Mouse (Mus musculus): Measurements from ENCODE around the gene Ciao2b. TPM values are rescaled to one million over a fixed set of nuclear protein-coding genes. Genes with fewer than 3 reads are reported as not detected.

Ciao2b gene
- polyA plus RNA-seq, 1 experiment from 2014 or later: 186 TPM

DNA sequence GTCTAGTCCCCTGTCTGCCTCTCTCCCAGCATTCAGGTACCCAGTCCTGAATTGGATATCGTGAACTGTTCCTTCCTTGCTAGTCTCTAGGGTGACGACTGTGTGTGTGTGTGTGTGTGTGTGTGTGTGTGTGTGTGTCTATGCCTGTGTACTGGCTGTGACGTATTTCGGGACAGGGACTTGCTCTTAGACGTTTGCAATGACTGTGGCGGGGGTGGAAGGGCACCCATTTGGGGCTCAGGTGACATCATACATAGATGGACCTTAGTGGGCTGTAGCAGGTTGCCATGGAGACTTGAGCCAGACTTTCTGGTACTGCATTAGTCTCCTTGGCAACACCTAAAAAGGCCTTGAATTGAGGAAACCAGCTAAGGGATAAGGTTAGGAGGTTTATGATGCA lies 9.3 kb downstream of the Ciao2b start:
- H3K4me3 ChIP-seq: peak overlapping the region; percentile 85
- no peak for ATAC-seq (ENCODE audit: extremely low read depth, insufficient number of reproducible peaks, low FRiP score, low TSS enrichment)
- H3K36me3 ChIP-seq: peaks cover 52% of the 10 kb centered on the region
- H3K27ac ChIP-seq (replicated peaks): peak overlapping the region; percentile 95
- H3K4me1 ChIP-seq: peaks cover 52% of the 10 kb centered on the region
- peak overlapping the region; percentile 79 for H3K4me2 ChIP-seq
- no peaks in the 10 kb centered on the region; the same call in 1 of the 2 replicates for H3K27me3 ChIP-seq (replicated peaks)
- H3K9ac ChIP-seq: peak overlapping the region; percentile 97
- H3K9me3 ChIP-seq: no peaks in the 10 kb centered on the region
- WGBS: 60% methylated on average over 6 of the region's 6 CpGs

- H3K36me3 ChIP-seq: peaks cover 51% of the 10 kb centered on the region
- H3K27ac ChIP-seq (replicated peaks): peak overlapping the region; percentile 95
- H3K9me3 ChIP-seq: no peaks in the 10 kb centered on the region
- peaks cover 55% of the 10 kb centered on the region for H3K4me1 ChIP-seq
- peak overlapping the region; percentile 79 for H3K4me2 ChIP-seq
- peak overlapping the region; percentile 97 for H3K9ac ChIP-seq
- H3K4me3 ChIP-seq: peak overlapping the region; percentile 85
- no peaks in the 10 kb centered on the region; the same call in 1 of the 2 replicates for H3K27me3 ChIP-seq (replicated peaks)
- WGBS: 17% methylated on average over 5 of the region's 5 CpGs
- no peak for ATAC-seq (ENCODE audit: extremely low read depth, insufficient number of reproducible peaks, low FRiP score, low TSS enrichment)
Observed at GRCm38 (mm10) chr8:104631975-104632374, 9.8 kb downstream of the Ciao2b start.

- WGBS: 1% methylated on average over 27 of the region's 28 CpGs
- ATAC-seq (ENCODE audit: extremely low read depth, insufficient number of reproducible peaks, low FRiP score, low TSS enrichment): peak; percentile 63; the same call in 1 of the 2 replicates
- H3K4me1 ChIP-seq: peaks cover 55% of the 10 kb centered on the region
- H3K4me2 ChIP-seq: peak within 1 kb of the TSS; percentile 79
- no peaks in the 10 kb centered on the region; the same call in 1 of the 2 replicates for H3K27me3 ChIP-seq (replicated peaks)
- peak within 1 kb of the TSS; percentile 85 for H3K4me3 ChIP-seq
- H3K9ac ChIP-seq: peak within 1 kb of the TSS; percentile 97
- H3K36me3 ChIP-seq: peaks cover 44% of the 10 kb centered on the region
- H3K27ac ChIP-seq (replicated peaks): peak within 1 kb of the TSS; percentile 95
- H3K9me3 ChIP-seq: no peaks in the 10 kb centered on the region
Observed at GRCm38 (mm10) chr8:104630981-104631663, 10.6 kb downstream of the Ciao2b start, which contains the start of gene Rrad. Gene Rrad (minus strand): TSS chr8:104631327.

DNA sequence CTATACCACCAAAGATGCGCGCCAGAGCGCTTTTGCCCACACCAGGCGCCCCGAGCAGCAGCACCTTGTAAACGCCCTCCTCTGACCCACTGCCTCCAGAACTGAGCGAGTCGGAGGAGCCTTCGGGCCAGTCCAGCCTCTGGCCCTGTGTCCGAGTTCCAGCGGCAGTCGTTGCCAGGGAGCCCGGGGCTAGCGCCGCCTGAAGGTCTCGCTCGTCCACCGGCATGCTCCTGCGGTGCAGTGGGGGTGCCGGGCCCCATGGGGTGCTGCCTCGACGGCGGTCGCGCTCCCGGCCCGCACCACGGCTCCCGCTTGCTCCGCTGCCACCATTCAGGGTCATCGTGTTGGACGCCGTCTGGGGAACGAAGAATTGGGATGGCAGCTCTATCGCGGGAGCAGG lies 11.2 kb downstream of the Ciao2b start:
- ATAC-seq (ENCODE audit: extremely low read depth, insufficient number of reproducible peaks, low FRiP score, low TSS enrichment): no peak
- Histone ChIP-seq H3K4me1 (peaks cover 58% of the 10 kb centered on the region), H3K27ac (replicated peaks) (peak overlapping the region; percentile 95), H3K9ac (peak overlapping the region; percentile 97), H3K4me3 (peak overlapping the region; percentile 85), H3K36me3 (peaks cover 38% of the 10 kb centered on the region), H3K4me2 (peak overlapping the region; percentile 79), H3K9me3 (no peaks in the 10 kb centered on the region), H3K27me3 (replicated peaks) (no peaks in the 10 kb centered on the region; the same call in 1 of the 2 replicates)
- WGBS: under 1% methylated on average over 36 of the region's 36 CpGs

GRCm38 (mm10) chr8:104630111-104630479 lies 11.7 kb downstream of the Ciao2b start:
- Histone ChIP-seq H3K9me3 (no peaks in the 10 kb centered on the region), H3K36me3 (peaks cover 33% of the 10 kb centered on the region), H3K4me3 (peak overlapping the region; percentile 85), H3K27ac (replicated peaks) (peak overlapping the region; percentile 95), H3K4me1 (peaks cover 61% of the 10 kb centered on the region), H3K9ac (peak overlapping the region; percentile 97), H3K27me3 (replicated peaks) (no peaks in the 10 kb centered on the region; the same call in 1 of the 2 replicates), H3K4me2 (peak overlapping the region; percentile 79)
- WGBS: 10% methylated on average over 8 of the region's 8 CpGs
- no peak for ATAC-seq (ENCODE audit: extremely low read depth, insufficient number of reproducible peaks, low FRiP score, low TSS enrichment)

DNA sequence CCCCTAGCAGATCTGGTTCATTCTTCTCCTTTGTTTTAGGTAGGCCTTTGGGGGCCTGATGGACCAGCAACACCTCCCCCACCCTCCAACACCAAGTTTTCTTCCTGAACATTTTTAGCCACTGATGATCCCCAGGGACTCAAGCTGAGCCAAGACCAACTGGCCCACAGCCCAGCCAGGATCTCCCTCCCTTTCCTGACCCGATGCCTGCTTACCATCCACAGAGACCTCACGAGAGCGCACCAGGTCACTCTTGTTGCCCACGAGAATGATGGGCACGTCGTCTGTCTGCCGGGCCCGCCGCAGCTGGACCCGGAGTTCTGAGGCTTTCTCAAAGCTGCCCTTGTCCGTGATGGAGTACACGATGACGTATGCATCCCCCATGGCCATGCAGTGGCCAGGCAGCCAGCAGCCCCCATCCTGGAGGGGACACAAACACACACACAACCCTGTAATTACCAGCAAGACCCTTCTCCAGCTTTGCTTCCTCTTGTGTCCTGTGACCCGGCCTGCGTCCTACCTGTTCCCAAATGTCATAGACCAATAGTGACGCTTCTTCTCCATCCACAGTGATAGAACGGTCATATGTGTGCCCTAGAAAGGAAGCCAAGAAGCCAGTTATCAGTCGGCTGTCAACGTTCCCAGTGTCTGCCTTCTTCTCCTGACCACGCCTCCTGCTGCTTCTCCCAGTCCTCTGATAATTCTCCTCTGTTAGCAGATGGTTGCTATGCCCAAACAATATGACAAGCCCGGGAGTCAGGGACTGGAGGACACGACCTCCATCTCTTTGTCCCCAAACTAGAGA lies 12.3 kb downstream of the Ciao2b start:
- H3K4me1 ChIP-seq: peaks cover 67% of the 10 kb centered on the region
- WGBS: 22% methylated on average over 22 of the region's 22 CpGs
- peak overlapping the region; percentile 95 for H3K27ac ChIP-seq (replicated peaks)
- H3K9me3 ChIP-seq: no peaks in the 10 kb centered on the region
- peak overlapping the region; percentile 97 for H3K9ac ChIP-seq
- H3K4me2 ChIP-seq: peak overlapping the region; percentile 79
- no peak for ATAC-seq (ENCODE audit: extremely low read depth, insufficient number of reproducible peaks, low FRiP score, low TSS enrichment)
- H3K4me3 ChIP-seq: peak overlapping the region; percentile 85
- H3K36me3 ChIP-seq: peaks cover 27% of the 10 kb centered on the region
- H3K27me3 ChIP-seq (replicated peaks): no peaks in the 10 kb centered on the region; the same call in 1 of the 2 replicates

DNA sequence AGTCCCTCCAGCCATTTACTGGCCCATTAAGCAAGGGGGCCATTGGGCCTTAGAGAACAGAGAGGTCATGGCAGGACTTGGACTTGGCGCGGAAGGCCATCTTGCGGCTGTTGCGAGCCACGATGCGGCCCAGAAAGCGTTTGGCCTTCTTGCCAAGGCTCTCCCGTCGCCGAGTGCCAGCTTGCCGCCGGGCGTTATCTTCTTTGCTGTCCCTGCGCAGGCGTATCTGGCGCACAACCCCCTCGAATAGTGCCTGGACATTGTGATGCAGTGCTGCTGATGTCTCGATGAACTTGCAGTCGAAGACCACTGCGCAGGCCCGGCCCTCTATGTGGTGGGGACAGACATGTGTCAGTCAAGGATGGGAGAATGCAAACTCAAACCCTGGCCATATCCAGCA lies 13.4 kb downstream of the Ciao2b start:
- peak overlapping the region; percentile 95 for H3K27ac ChIP-seq (replicated peaks)
- H3K9me3 ChIP-seq: no peaks in the 10 kb centered on the region
- peak overlapping the region; percentile 97 for H3K9ac ChIP-seq
- 87% methylated on average over 21 of the region's 21 CpGs for WGBS
- peaks cover 71% of the 10 kb centered on the region for H3K4me1 ChIP-seq
- no peak for ATAC-seq (ENCODE audit: extremely low read depth, insufficient number of reproducible peaks, low FRiP score, low TSS enrichment)
- no peaks in the 10 kb centered on the region; the same call in 1 of the 2 replicates for H3K27me3 ChIP-seq (replicated peaks)
- peak overlapping the region; percentile 79 for H3K4me2 ChIP-seq
- H3K36me3 ChIP-seq: peaks cover 25% of the 10 kb centered on the region
- H3K4me3 ChIP-seq: peak overlapping the region; percentile 85

- WGBS: 43% methylated on average over 4 of the region's 4 CpGs
- ATAC-seq (ENCODE audit: extremely low read depth, insufficient number of reproducible peaks, low FRiP score, low TSS enrichment): no peak
- H3K27me3 ChIP-seq (replicated peaks): no peaks in the 10 kb centered on the region; the same call in 1 of the 2 replicates
- peaks cover 59% of the 10 kb centered on the region for H3K4me1 ChIP-seq
- H3K4me3 ChIP-seq: no peak overlapping the region
- 0 out of 2 replicates have a peak overlapping the region, but pooled peaks have one; percentile 79 for H3K4me2 ChIP-seq
- peak overlapping the region; percentile 97; the same call in 1 of the 2 replicates for H3K9ac ChIP-seq
- H3K9me3 ChIP-seq: no peaks in the 10 kb centered on the region
- peaks cover 25% of the 10 kb centered on the region for H3K36me3 ChIP-seq
- H3K27ac ChIP-seq (replicated peaks): peak overlapping the region; percentile 95
Observed at GRCm38 (mm10) chr8:104627065-104627740, 14.6 kb downstream of the Ciao2b start.

DNA sequence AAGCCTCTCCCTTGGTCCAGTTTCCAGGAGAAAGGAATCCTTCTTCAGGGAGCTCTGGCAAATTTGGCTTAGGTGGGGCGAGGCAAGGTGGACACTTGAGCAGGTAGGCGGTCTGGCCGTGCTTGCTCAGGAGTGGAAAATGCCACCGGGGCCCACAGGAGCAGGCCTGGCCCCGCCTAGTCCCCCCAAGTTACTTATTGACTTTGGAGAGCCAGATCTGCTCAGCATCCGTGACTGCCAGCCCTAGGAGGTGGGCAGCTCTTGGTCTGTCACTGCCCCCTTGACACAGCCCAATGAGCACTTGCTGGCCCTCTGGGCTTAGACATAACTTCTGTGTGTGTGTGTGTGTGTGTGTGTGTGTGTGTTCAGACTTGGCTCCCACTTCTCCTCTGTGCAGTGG lies 17.6 kb downstream of the Ciao2b start, which contains the start of gene Cdh16:
TSS of gene Cdh16 (minus strand) at position 236 of the 400 bp plus-strand sequence.
- peaks cover 3% of the 10 kb centered on the region; the same call in 1 of the 2 replicates for H3K9me3 ChIP-seq
- H3K4me3 ChIP-seq: no peak within 1 kb of the TSS
- H3K27me3 ChIP-seq (replicated peaks): no peaks in the 10 kb centered on the region
- 72% methylated on average over 6 of the region's 6 CpGs for WGBS
- peaks cover 37% of the 10 kb centered on the region for H3K4me1 ChIP-seq
- H3K36me3 ChIP-seq: peaks cover 20% of the 10 kb centered on the region
- H3K27ac ChIP-seq (replicated peaks): peak within 1 kb of the TSS; percentile 43
- no peak for ATAC-seq (ENCODE audit: extremely low read depth, insufficient number of reproducible peaks, low FRiP score, low TSS enrichment)
- no peak within 1 kb of the TSS; the same call in 1 of the 2 replicates for H3K9ac ChIP-seq
- H3K4me2 ChIP-seq: no peak within 1 kb of the TSS

DNA sequence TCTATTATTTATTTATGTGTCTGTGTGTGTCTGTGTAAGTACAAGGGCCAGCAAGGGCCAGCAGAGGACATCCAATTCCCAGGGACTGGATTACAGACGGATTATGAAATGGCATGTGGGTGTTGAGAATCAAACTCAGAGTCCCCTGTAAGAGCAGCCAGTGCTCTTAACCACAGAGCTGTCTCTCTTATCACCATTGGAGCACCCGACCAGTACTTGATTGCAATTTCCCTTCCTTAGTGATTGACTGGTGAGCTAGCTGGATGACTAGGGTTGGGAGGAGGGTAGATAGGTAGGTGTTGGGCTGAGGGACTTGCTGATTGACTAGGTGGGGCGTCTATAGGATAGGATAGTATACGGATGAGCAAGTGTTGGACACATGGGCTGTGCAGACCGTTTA lies 21.0 kb downstream of the Ciao2b start:
- Histone ChIP-seq H3K27ac (replicated peaks) (no peak overlapping the region), H3K27me3 (replicated peaks) (no peaks in the 10 kb centered on the region), H3K4me3 (no peak overlapping the region), H3K36me3 (no peaks in the 10 kb centered on the region), H3K9me3 (peaks cover 3% of the 10 kb centered on the region; the same call in 1 of the 2 replicates), H3K9ac (no peak overlapping the region), H3K4me2 (no peak overlapping the region), H3K4me1 (peaks cover 16% of the 10 kb centered on the region)
- WGBS: 53% methylated on average over 5 of the region's 5 CpGs
- no peak for ATAC-seq (ENCODE audit: extremely low read depth, insufficient number of reproducible peaks, low FRiP score, low TSS enrichment)
